Mouse (Mus musculus): ENCODE measurements around the gene Pxdn. TPM values are rescaled to one million over a fixed set of nuclear protein-coding genes. Genes with fewer than 3 reads are reported as not detected.

The Pxdn gene
- total RNA-seq, 2 experiments from 2014 or later, result 82.6 to 83.3 TPM

- intact Hi-C loops (cut with DNase I), result no loop called here
- peak; percentile 59 for DNase-seq
These were observed 14.7 kb downstream of the Pxdn start for GRCm38 (mm10) chr12:29952102-29952501.

GRCm38 (mm10) chr12:29953999-29954398 lies 16.6 kb downstream of the Pxdn start:
- intact Hi-C loops (cut with DNase I), result no loop called here
- no peak for DNase-seq

GRCm38 (mm10) chr12:29954464-29954863 lies 17.1 kb downstream of the Pxdn start:
- intact Hi-C loops (cut with DNase I), result no loop called here
- DNase-seq, result peak; percentile 23

GRCm38 (mm10) chr12:29956969-29957368 lies 19.6 kb downstream of the Pxdn start:
- intact Hi-C loops (cut with DNase I), result no loop called here
- peak; percentile 65 for DNase-seq

- intact Hi-C loops (cut with DNase I), result no loop called here
These were observed 21.2 kb downstream of the Pxdn start for GRCm38 (mm10) chr12:29958637-29959036.

GRCm38 (mm10) chr12:29961041-29961440 lies 23.6 kb downstream of the Pxdn start:
- intact Hi-C loops (cut with DNase I), result no loop called here
- DNase-seq, result no peak

More at GRCm38 (mm10) chr12:29958637-29959036, 21.2 kb downstream of the Pxdn start:
- DNase-seq, result no peak

GRCm38 (mm10) chr12:29965016-29965415 lies 27.6 kb downstream of the Pxdn start:
- intact Hi-C loops (cut with DNase I), result no loop called here
- no peak for DNase-seq

GRCm38 (mm10) chr12:29971795-29972464 lies 34.5 kb downstream of the Pxdn start:
- DNase-seq, result no peak
- intact Hi-C loops (cut with DNase I), result no loop called here

- no peak for DNase-seq
- intact Hi-C loops (cut with DNase I), result no loop called here
These were observed 35.1 kb downstream of the Pxdn start for GRCm38 (mm10) chr12:29972533-29972932.

GRCm38 (mm10) chr12:29980076-29980475 lies 42.7 kb downstream of the Pxdn start:
- no peak for DNase-seq
- intact Hi-C loops (cut with DNase I), result no loop called here

- DNase-seq, result no peak
- intact Hi-C loops (cut with DNase I), result no loop called here
These were observed 44.4 kb downstream of the Pxdn start for GRCm38 (mm10) chr12:29981722-29982293.

- intact Hi-C loops (cut with DNase I), result no loop called here
- no peak for DNase-seq
These were observed 45.8 kb downstream of the Pxdn start for GRCm38 (mm10) chr12:29983190-29983589.

- peak; percentile 54 for DNase-seq
- intact Hi-C loops (cut with DNase I), result no loop called here
These were observed 47.7 kb downstream of the Pxdn start for GRCm38 (mm10) chr12:29985126-29985525.

GRCm38 (mm10) chr12:29986241-29986640 lies 48.8 kb downstream of the Pxdn start:
- intact Hi-C loops (cut with DNase I), result no loop called here

GRCm38 (mm10) chr12:29998895-29999294 lies 61.5 kb downstream of the Pxdn start:
- DNase-seq, result no peak
- intact Hi-C loops (cut with DNase I), result no loop called here

More at GRCm38 (mm10) chr12:29986241-29986640, 48.8 kb downstream of the Pxdn start:
- no peak for DNase-seq

- intact Hi-C loops (cut with DNase I), result no loop called here
- no peak for DNase-seq
These were observed 64.5 kb downstream of the Pxdn start for GRCm38 (mm10) chr12:30001951-30002350.

- intact Hi-C loops (cut with DNase I), result no loop called here
- DNase-seq, result peak; percentile 61
These were observed 66.4 kb downstream of the Pxdn start for GRCm38 (mm10) chr12:30003680-30004364.

- peak; percentile 56 for DNase-seq
- intact Hi-C loops (cut with DNase I), result no loop called here
These were observed 66.9 kb downstream of the Pxdn start for GRCm38 (mm10) chr12:30004365-30004723.

- DNase-seq, result no peak
- intact Hi-C loops (cut with DNase I), result no loop called here
These were observed 69.2 kb downstream of the Pxdn start for GRCm38 (mm10) chr12:30006586-30006985.

- DNase-seq, result no peak
- intact Hi-C loops (cut with DNase I), result no loop called here
These were observed 71.3 kb downstream of the Pxdn start for GRCm38 (mm10) chr12:30008741-30009140.

GRCm38 (mm10) chr12:30015501-30015900 lies 78.1 kb downstream of the Pxdn start:
- intact Hi-C loops (cut with DNase I), result no loop called here
- DNase-seq, result no peak

- intact Hi-C loops (cut with DNase I), result no loop called here
- DNase-seq, result peak; percentile 24
These were observed 79.7 kb downstream of the Pxdn start for GRCm38 (mm10) chr12:30017131-30017530.
